33 mouse cellular contexts compared by ENCODE assay signal in genomic region chr1:85992175-85992574, GRCm38 (mm10). TPM values are rescaled to one million over a fixed set of nuclear protein-coding genes. Genes with fewer than 3 reads are reported as not detected.
"Had no signal": no experiment of that assay in that cellular context is flagged by ENCODE, and none has a peak within 500 bp of the region (broad histone marks: within the 10 kb centered on the region; RNA-seq: fewer than 3 reads in every experiment).

No protein-coding gene starts in this region.

- H3K4me3 ChIP-seq: gastrocnemius, adult 2 months; heart, adult 2 months; heart, embryonic 12.5 days; hindbrain, embryonic 10.5 days; hindbrain, embryonic 12.5 days; intestine, embryonic 15.5 days; layer of hippocampus, adult 2 months; left cerebral cortex, adult 2 months; limb, embryonic 10.5 days; limb, embryonic 12.5 days had no signal

- H3K27ac ChIP-seq: gastrocnemius, adult 2 months; heart, adult 2 months; hindbrain, embryonic 10.5 days; hindbrain, embryonic 12.5 days; hindbrain, embryonic 14.5 days; intestine, embryonic 15.5 days; layer of hippocampus, adult 2 months; left cerebral cortex, adult 2 months; limb, embryonic 10.5 days; limb, embryonic 12.5 days had no signal

- H3K9ac ChIP-seq: heart, embryonic 12.5 days; hindbrain, embryonic 12.5 days; hindbrain, embryonic 14.5 days; intestine, embryonic 15.5 days; limb, embryonic 12.5 days had no signal

- H3K36me3 ChIP-seq: heart, embryonic 12.5 days; hindbrain, embryonic 10.5 days; hindbrain, embryonic 12.5 days; intestine, embryonic 15.5 days; limb, embryonic 10.5 days; limb, embryonic 12.5 days had no signal

- H3K4me1 ChIP-seq: heart, embryonic 12.5 days; hindbrain, embryonic 10.5 days; hindbrain, embryonic 12.5 days; intestine, embryonic 15.5 days; limb, embryonic 10.5 days; limb, embryonic 12.5 days had no signal

- DNase-seq: gastrocnemius, adult 2 months; gastrocnemius, postnatal 10 days; gastrocnemius, postnatal 25 days; heart, adult 2 months; heart, postnatal 10 days; heart, postnatal 4 days; kidney, adult 18-20 months; kidney, adult 8-10 months; kidney, postnatal 10 days; kidney, postnatal 25 days; kidney, postnatal 4 days; liver had no signal

- ATAC-seq: hindbrain, embryonic 16.5 days; inflammation-experienced regulatory T-cells, adult 6 months; intestine, embryonic 15.5 days; intestine, postnatal 0 days had no signal

- H3K4me2 ChIP-seq: heart, embryonic 12.5 days; hindbrain, embryonic 12.5 days; hindbrain, embryonic 14.5 days; intestine, embryonic 15.5 days; limb, embryonic 12.5 days had no signal

- H3K9me3 ChIP-seq: hindbrain, embryonic 12.5 days; intestine, embryonic 15.5 days; limb, embryonic 10.5 days; limb, embryonic 12.5 days had no signal

- H3K27me3 ChIP-seq: heart, embryonic 12.5 days; hindbrain, embryonic 12.5 days; intestine, embryonic 15.5 days; limb, embryonic 12.5 days had no signal

RNA-seq across cellular contexts. Expression of gene Spata3, which starts 24.4 kb away (rescaled TPM):
- total RNA-seq: gastrocnemius, adult 2 months; gastrocnemius, postnatal 10 days; gastrocnemius, postnatal 25 days; gastrocnemius, postnatal 4 days; granulocyte monocyte progenitor cell, adult 5-6 weeks; heart, adult 2 months; heart, postnatal 10 days; heart, postnatal 25 days; heart, postnatal 4 days had no signal
- polyA plus RNA-seq: heart, embryonic 12.5 days; heart, embryonic 14.5 days; heart, embryonic 16.5 days; hindbrain, embryonic 10.5 days; hindbrain, embryonic 12.5 days; intestine, embryonic 15.5 days; intestine, postnatal 0 days; kidney, embryonic 16.5 days; limb, embryonic 10.5 days; limb, embryonic 12.5 days; limb, embryonic 14.5 days had no signal

RNA-seq across cellular contexts. Expression of gene Gpr55, which starts 31.4 kb away (rescaled TPM):
- total RNA-seq: gastrocnemius, adult 2 months; gastrocnemius, postnatal 10 days; gastrocnemius, postnatal 25 days; gastrocnemius, postnatal 4 days; granulocyte monocyte progenitor cell, adult 5-6 weeks; heart, adult 2 months; heart, postnatal 10 days; heart, postnatal 25 days; heart, postnatal 4 days; layer of hippocampus, adult 2 months; left cerebral cortex, postnatal 36 days had no signal
- polyA plus RNA-seq: heart, adult 2 months; hindbrain, embryonic 10.5 days; kidney, embryonic 14.5 days; limb, embryonic 10.5 days; limb, embryonic 12.5 days had no signal

RNA-seq across cellular contexts. Expression of gene 2810459M11Rik, which starts 53.5 kb away (rescaled TPM):
- total RNA-seq: gastrocnemius, postnatal 25 days; granulocyte monocyte progenitor cell, adult 5-6 weeks; heart, adult 2 months; heart, postnatal 10 days; heart, postnatal 25 days; heart, postnatal 4 days had no signal
- polyA plus RNA-seq: inflammation-experienced regulatory T-cells, adult 6 months had no signal
